Mouse (Mus musculus): Measurements from ENCODE around the gene Gm9821. TPM values are rescaled to one million over a fixed set of nuclear protein-coding genes. Genes with fewer than 3 reads are reported as not detected.

The Gm9821 gene
- total and polyA plus RNA-seq, 3 experiments: 1.2 to 22.7 TPM; not detected in 1

- no peak for TF ChIP-seq TCF12 (IDR thresholded peaks at IDR 0.05; ENCODE audit: low read depth, low read length)
- TF ChIP-seq ETS1 (IDR thresholded peaks at IDR 0.05; ENCODE audit: low read depth, low read length): no peak
- no peak for TF ChIP-seq CTCF (IDR thresholded peaks at IDR 0.05 in 2 of 3, conservative IDR thresholded peaks at IDR 0.05 in 1 of 3; ENCODE audit: control insufficient read depth in 1 of 3, insufficient read depth in 1 of 3, low read depth in 2 of 3, low read length in 3 of 3, poor library complexity in 1 of 3, severe bottlenecking in 1 of 3)
- TF ChIP-seq USF1 (IDR thresholded peaks at IDR 0.05; ENCODE audit: low read depth, low read length): no peak
- no peak for TF ChIP-seq MYC (IDR thresholded peaks at IDR 0.05; ENCODE audit: low read depth, low read length)
- no peak for TF ChIP-seq BHLHE40 (IDR thresholded peaks at IDR 0.05; ENCODE audit: borderline replicate concordance, low read depth, low read length)
Observed at GRCm38 (mm10) chr2:91921181-91921789, 24.2 kb upstream of the Gm9821 start (continued).

- Histone ChIP-seq H3K27me3 (ENCODE audit: control insufficient read depth in 1 of 2, insufficient read depth in 2 of 2, low read length in 2 of 2) (no peaks in the 10 kb centered on the region), H3K4me1 (ENCODE audit: control insufficient read depth in 1 of 2, insufficient read depth in 2 of 2, low read length in 2 of 2) (peaks cover 6 to 24% of the 10 kb centered on the region in 2 experiments), H3K9me3 (replicated peaks; ENCODE audit: insufficient read depth, low read length) (no peaks in the 10 kb centered on the region), H3K79me2 (ENCODE audit: control insufficient read depth, insufficient read depth, low read length, poor library complexity) (peaks cover 34% of the 10 kb centered on the region), H3K4me3 (ENCODE audit: control insufficient read depth in 1 of 2, insufficient read depth in 1 of 2, low read depth in 2 of 2, low read length in 2 of 2) (peak overlapping the region; percentile 70 to 75), H3K27ac (ENCODE audit: control insufficient read depth, low read depth, low read length) (peak overlapping the region; percentile 84), H3K36me3 (ENCODE audit: control insufficient read depth in 1 of 2, insufficient read depth in 2 of 2, low read length in 2 of 2) (peaks cover 0 to 10% of the 10 kb centered on the region in 2 experiments; a peak in 2 of 4 replicates), H3K9ac (ENCODE audit: control insufficient read depth, low read depth, low read length, poor library complexity, severe bottlenecking) (peak overlapping the region; percentile 85)
- peak; percentile 86 for DNase-seq (ENCODE audit: low read depth, low spot score)
- TF ChIP-seq USF2 (IDR thresholded peaks at IDR 0.05; ENCODE audit: borderline replicate concordance in 1 of 2, insufficient read depth in 1 of 2, low read depth in 1 of 2, low read length in 2 of 2): no peak
- no peak for TF ChIP-seq MEF2A (IDR thresholded peaks at IDR 0.05; ENCODE audit: extremely low read depth, insufficient replicate concordance, low read depth, low read length, poor library complexity, severe bottlenecking)
- 0 out of 2 replicates have a peak, but pooled peaks have one; percentile 2 for TF ChIP-seq MYC (IDR thresholded peaks at IDR 0.05; ENCODE audit: low read depth, low read length)
- peak; percentile 37 to 81 (median 60); a peak in 5 of 6 replicates for TF ChIP-seq CTCF (IDR thresholded peaks at IDR 0.05 in 2 of 3, conservative IDR thresholded peaks at IDR 0.05 in 1 of 3; ENCODE audit: control insufficient read depth in 1 of 3, insufficient read depth in 1 of 3, low read depth in 2 of 3, low read length in 3 of 3, poor library complexity in 1 of 3, severe bottlenecking in 1 of 3)
- no peak for TF ChIP-seq CHD1 (IDR thresholded peaks at IDR 0.05; ENCODE audit: low read depth, low read length)
- no peak for TF ChIP-seq JUND (IDR thresholded peaks at IDR 0.05; ENCODE audit: low read depth, low read length)
- no peak for TF ChIP-seq TBP (IDR thresholded peaks at IDR 0.05; ENCODE audit: low read depth, low read length)
- no peak for TF ChIP-seq MAFK (IDR thresholded peaks at IDR 0.05; ENCODE audit: borderline replicate concordance, low read depth, low read length)
- TF ChIP-seq POLR2AphosphoS5 (IDR thresholded peaks at IDR 0.05; ENCODE audit: borderline replicate concordance, low read depth, low read length): no peak
- TF ChIP-seq TAL1 (IDR thresholded peaks at IDR 0.05; ENCODE audit: low read length): no peak
- no peak for TF ChIP-seq ETS1 (IDR thresholded peaks at IDR 0.05; ENCODE audit: low read depth, low read length)
- no peak for TF ChIP-seq KAT2A (conservative IDR thresholded peaks at IDR 0.05; ENCODE audit: low read depth, low read length)
- no peak for TF ChIP-seq GABPA (IDR thresholded peaks at IDR 0.05; ENCODE audit: low read depth, low read length)
- TF ChIP-seq ZMIZ1 (IDR thresholded peaks at IDR 0.05; ENCODE audit: low read depth, low read length): peak; percentile 62; the same call in 1 of the 2 replicates
- no peak for TF ChIP-seq GATA1 (IDR thresholded peaks at IDR 0.05; ENCODE audit: low read depth, low read length)
- TF ChIP-seq SMC3 (IDR thresholded peaks at IDR 0.05; ENCODE audit: low read depth, low read length): no peak
- TF ChIP-seq CHD2 (IDR thresholded peaks at IDR 0.05; ENCODE audit: low read length): no peak
- 0 out of 4 replicates have a peak, but pooled peaks of 1 of the 2 experiments have one; percentile 0 for TF ChIP-seq EP300 (IDR thresholded peaks at IDR 0.05; ENCODE audit: low read depth in 1 of 2, low read length in 2 of 2)
- peak; percentile 36 for TF ChIP-seq NELFE (IDR thresholded peaks at IDR 0.05; ENCODE audit: low read depth, low read length)
- TF ChIP-seq POLR2A (IDR thresholded peaks at IDR 0.05; ENCODE audit: control insufficient read depth in 1 of 2, insufficient read depth in 1 of 2, low read depth in 1 of 2, low read length in 2 of 2, poor library complexity in 1 of 2): peak in 1 of 2 experiments; percentile 39; a peak in 1 of 4 replicates
- no peak for TF ChIP-seq BHLHE40 (IDR thresholded peaks at IDR 0.05; ENCODE audit: borderline replicate concordance, low read depth, low read length)
- no peak for TF ChIP-seq TCF12 (IDR thresholded peaks at IDR 0.05; ENCODE audit: low read depth, low read length)
- TF ChIP-seq MXI1 (IDR thresholded peaks at IDR 0.05; ENCODE audit: low read depth, low read length): peak; percentile 46; the same call in 1 of the 2 replicates
- no peak for TF ChIP-seq USF1 (IDR thresholded peaks at IDR 0.05; ENCODE audit: low read depth, low read length)
- no peak; the same call in 1 of the 2 replicates for TF ChIP-seq RAD21 (IDR thresholded peaks at IDR 0.05; ENCODE audit: low read depth, low read length)
- TF ChIP-seq HCFC1 (IDR thresholded peaks at IDR 0.05; ENCODE audit: low read depth, low read length): peak; percentile 45; the same call in 1 of the 2 replicates
- peak; percentile 93 for TF ChIP-seq MAZ (IDR thresholded peaks at IDR 0.05; ENCODE audit: low read depth, low read length)
- no peak for TF ChIP-seq UBTF (IDR thresholded peaks at IDR 0.05; ENCODE audit: borderline replicate concordance, insufficient read depth, low read depth, low read length)
- TF ChIP-seq ZC3H11A (IDR thresholded peaks at IDR 0.05; ENCODE audit: low read depth, low read length): no peak
- TF ChIP-seq E2F4 (IDR thresholded peaks at IDR 0.05; ENCODE audit: borderline replicate concordance, low read depth, low read length): no peak
Observed at GRCm38 (mm10) chr2:91921790-91922570, 23.5 kb upstream of the Gm9821 start.

Measured in MEL (cell line).